Mouse (Mus musculus): ENCODE results near the gene Gm49388. TPM values are rescaled to one million over a fixed set of nuclear protein-coding genes. Genes with fewer than 3 reads are reported as not detected.

The Gm49388 gene
- polyA plus RNA-seq, 1 experiment: not detected

DNA sequence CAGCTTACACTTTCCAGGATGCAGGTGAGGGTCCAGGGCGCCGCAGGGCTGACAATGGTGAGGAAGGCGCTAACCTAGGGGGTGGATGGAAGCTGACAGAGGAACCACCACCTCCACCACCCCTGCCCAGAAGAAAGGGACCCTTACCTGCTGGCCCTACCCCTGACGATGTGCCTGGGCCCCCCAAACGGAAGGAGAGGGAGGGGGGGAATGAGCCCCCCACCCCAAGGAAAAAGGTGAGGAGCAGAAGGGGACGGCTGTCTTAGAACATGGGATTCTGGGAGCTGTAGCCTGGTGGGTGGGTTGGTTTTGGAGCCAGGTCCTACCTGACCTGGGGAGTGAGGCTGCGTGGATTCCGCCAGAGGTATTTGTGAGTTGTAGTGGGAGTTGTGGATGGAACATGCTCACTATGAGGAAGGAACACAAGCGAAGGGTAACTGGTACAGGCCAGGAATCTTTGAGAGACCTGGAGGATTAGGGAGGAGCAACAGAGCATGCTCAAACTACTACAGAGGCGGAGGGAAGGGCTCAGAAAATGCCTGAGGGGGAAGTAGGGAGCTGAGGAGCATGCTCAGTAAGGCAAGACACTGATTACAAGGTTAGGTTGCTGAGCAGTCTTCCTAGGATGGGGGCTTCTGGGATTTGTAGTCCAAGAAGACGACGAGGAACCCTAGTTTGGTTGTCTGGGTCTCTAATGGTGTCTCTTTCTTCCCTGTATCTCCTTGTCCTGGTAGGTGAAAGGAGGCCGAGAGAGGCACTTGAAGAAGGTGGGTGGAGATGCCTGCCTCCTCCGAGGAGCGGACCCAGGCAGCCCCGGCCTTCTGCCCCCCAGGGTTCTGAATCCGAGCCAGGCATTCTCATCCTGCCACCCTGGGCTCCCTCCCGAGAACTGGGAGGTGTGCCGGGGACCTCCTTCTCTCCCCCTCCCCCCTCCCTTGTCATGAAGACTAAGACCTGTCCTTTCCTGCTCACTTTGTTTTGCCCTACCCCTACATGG is 35.0 kb upstream of the Gm49388 start:
- peaks cover 20% of the 10 kb centered on the region for H3K4me1 ChIP-seq (ENCODE audit: control insufficient read depth)
- peaks cover 43% of the 10 kb centered on the region for H3K36me3 ChIP-seq (ENCODE audit: control insufficient read depth)
- H3K4me3 ChIP-seq (replicated peaks): no peak overlapping the region
- TF ChIP-seq TAL1 (IDR thresholded peaks at IDR 0.05; ENCODE audit: low read length): no peak
- TF ChIP-seq GATA1 (IDR thresholded peaks at IDR 0.05; ENCODE audit: low read length): no peak
- no peaks in the 10 kb centered on the region for H3K27me3 ChIP-seq (ENCODE audit: control insufficient read depth)
- no peaks in the 10 kb centered on the region; the same call in 1 of the 2 replicates for H3K9me3 ChIP-seq (ENCODE audit: control insufficient read depth, low read length)

DNA sequence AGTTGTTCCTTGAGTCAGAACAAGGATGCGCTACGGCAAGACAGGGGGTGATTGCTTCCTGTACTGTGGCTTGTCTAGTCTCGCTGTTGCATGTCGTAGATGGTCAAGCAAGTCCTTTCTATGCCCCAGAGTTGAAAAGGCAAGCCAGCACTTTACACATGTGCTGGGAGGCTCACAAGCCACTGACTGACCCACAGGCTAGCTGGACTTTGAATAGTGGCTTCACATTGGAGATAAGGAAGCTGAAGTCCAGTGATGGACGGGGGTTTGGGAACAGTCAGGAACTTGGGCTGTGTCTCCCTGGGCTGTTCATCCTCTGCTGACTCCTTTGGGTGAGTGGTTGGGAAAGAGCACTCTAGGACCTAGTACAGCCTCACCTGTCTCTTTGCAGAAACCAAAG is 33.8 kb upstream of the Gm49388 start:
- no peak for TF ChIP-seq GATA1 (IDR thresholded peaks at IDR 0.05; ENCODE audit: low read length)
- no peak for TF ChIP-seq TAL1 (IDR thresholded peaks at IDR 0.05; ENCODE audit: low read length)
- no peaks in the 10 kb centered on the region for H3K27me3 ChIP-seq (ENCODE audit: control insufficient read depth)

DNA sequence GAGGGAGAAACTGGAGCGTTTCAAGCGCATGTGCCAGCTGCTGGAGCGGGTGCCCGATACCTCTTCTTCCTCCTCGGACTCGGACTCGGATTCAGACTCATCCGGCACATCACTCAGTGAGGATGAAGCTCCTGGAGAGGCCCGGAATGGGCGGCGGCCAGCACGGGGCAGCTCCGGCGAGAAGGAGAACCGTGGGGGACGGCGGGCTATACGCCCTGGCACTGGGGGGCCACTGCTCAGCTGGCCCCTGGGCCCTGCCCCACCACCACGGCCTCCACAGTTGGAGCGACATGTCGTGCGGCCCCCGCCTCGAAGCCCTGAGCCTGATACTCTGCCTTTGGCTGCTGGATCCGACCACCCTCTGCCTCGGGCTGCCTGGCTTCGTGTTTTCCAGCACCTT is 33.3 kb upstream of the Gm49388 start:
- TF ChIP-seq GATA1 (IDR thresholded peaks at IDR 0.05; ENCODE audit: low read length) (no peak), TAL1 (IDR thresholded peaks at IDR 0.05; ENCODE audit: low read length) (no peak)
- Histone ChIP-seq H3K36me3 (ENCODE audit: control insufficient read depth) (peaks cover 43% of the 10 kb centered on the region), H3K27me3 (ENCODE audit: control insufficient read depth) (no peaks in the 10 kb centered on the region), H3K4me3 (replicated peaks) (no peak overlapping the region), H3K9me3 (ENCODE audit: control insufficient read depth, low read length) (no peaks in the 10 kb centered on the region; the same call in 1 of the 2 replicates), H3K4me1 (ENCODE audit: control insufficient read depth) (peaks cover 5% of the 10 kb centered on the region)

More for the DNA sequence above, 33.8 kb upstream of the Gm49388 start:
- H3K4me1 ChIP-seq (ENCODE audit: control insufficient read depth): peaks cover 9% of the 10 kb centered on the region
- H3K9me3 ChIP-seq (ENCODE audit: control insufficient read depth, low read length): no peaks in the 10 kb centered on the region; the same call in 1 of the 2 replicates
- peaks cover 43% of the 10 kb centered on the region for H3K36me3 ChIP-seq (ENCODE audit: control insufficient read depth)
- H3K4me3 ChIP-seq (replicated peaks): no peak overlapping the region

DNA sequence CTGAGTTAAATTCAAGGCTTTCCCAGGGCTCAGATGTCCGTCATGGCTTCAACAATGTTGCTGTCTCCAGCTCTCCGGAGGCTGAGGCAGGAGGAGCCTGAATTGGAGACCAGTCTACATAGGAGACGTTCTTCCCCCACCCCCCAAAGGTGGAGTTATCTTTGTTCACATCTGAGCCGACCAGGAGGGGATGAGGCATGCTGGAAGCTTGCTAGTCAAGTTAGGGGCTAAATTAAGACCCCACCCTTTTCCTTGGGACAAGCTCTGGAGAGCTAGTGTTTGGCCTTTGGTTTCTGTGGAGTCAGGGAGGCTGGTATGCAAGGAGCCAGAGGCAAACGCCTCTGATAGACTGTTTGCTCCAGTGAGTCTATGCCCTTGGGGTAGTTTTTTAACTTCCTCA is 32.2 kb upstream of the Gm49388 start:
- H3K4me3 ChIP-seq (replicated peaks): no peak overlapping the region
- H3K4me1 ChIP-seq (ENCODE audit: control insufficient read depth): peaks cover 2% of the 10 kb centered on the region
- peaks cover 44% of the 10 kb centered on the region for H3K36me3 ChIP-seq (ENCODE audit: control insufficient read depth)
- H3K9me3 ChIP-seq (ENCODE audit: control insufficient read depth, low read length): no peaks in the 10 kb centered on the region; the same call in 1 of the 2 replicates
- H3K27me3 ChIP-seq (ENCODE audit: control insufficient read depth): no peaks in the 10 kb centered on the region
- TF ChIP-seq TAL1 (IDR thresholded peaks at IDR 0.05; ENCODE audit: low read length): no peak
- no peak for TF ChIP-seq GATA1 (IDR thresholded peaks at IDR 0.05; ENCODE audit: low read length)

DNA sequence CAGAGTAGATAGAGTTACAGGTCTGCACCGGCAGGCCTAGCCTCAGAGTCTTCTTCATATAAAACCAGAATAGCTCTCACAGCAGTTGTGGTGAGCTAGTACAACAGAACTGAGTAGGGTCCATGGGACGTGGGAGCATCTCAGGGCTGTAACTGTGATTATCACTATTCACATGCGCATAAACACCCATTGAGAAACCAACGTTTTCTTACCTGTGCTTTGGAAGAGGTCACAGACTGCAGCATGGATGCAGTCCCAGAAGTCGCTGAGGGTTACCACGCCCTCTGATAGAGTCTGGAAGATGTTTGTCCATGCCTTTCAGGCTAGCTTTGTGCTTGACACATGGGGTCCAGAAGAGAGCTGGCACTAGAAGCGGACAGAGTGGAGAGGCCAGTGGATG is 31.7 kb upstream of the Gm49388 start:
- peaks cover 40% of the 10 kb centered on the region for H3K36me3 ChIP-seq (ENCODE audit: control insufficient read depth)
- TF ChIP-seq GATA1 (IDR thresholded peaks at IDR 0.05; ENCODE audit: low read length) (no peak), TAL1 (IDR thresholded peaks at IDR 0.05; ENCODE audit: low read length) (no peak)
- H3K27me3 ChIP-seq (ENCODE audit: control insufficient read depth): no peaks in the 10 kb centered on the region
- H3K9me3 ChIP-seq (ENCODE audit: control insufficient read depth, low read length): no peaks in the 10 kb centered on the region
- H3K4me1 ChIP-seq (ENCODE audit: control insufficient read depth): peaks cover 4% of the 10 kb centered on the region
- H3K4me3 ChIP-seq (replicated peaks): no peak overlapping the region

DNA sequence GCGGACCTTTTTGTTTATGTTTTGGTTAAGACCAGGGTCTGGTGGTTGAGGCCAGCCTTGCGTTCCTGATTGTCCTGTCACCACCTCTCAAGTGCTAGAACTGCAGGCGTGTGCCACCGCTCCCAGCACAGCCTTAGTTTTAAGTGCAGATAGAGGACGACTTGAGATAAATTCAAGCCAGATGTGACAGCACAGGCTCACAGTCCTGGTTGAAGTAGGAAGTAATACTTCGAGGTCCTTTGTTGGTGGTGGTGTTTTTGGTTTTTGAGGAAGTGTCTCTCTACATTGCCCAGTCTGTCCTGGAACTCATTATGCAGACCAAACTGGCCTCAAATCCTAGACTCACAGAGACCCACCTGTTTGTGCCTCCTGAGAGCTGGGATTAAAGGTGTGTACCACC is 25.7 kb upstream of the Gm49388 start:
- H3K36me3 ChIP-seq (ENCODE audit: control insufficient read depth): peaks cover 16% of the 10 kb centered on the region
- H3K27me3 ChIP-seq (ENCODE audit: control insufficient read depth): no peaks in the 10 kb centered on the region
- TF ChIP-seq TAL1 (IDR thresholded peaks at IDR 0.05; ENCODE audit: low read length) (no peak), GATA1 (IDR thresholded peaks at IDR 0.05; ENCODE audit: low read length) (no peak)
- no peaks in the 10 kb centered on the region for H3K9me3 ChIP-seq (ENCODE audit: control insufficient read depth, low read length)
- H3K4me3 ChIP-seq (replicated peaks): no peak overlapping the region
- H3K4me1 ChIP-seq (ENCODE audit: control insufficient read depth): peaks cover 19% of the 10 kb centered on the region

DNA sequence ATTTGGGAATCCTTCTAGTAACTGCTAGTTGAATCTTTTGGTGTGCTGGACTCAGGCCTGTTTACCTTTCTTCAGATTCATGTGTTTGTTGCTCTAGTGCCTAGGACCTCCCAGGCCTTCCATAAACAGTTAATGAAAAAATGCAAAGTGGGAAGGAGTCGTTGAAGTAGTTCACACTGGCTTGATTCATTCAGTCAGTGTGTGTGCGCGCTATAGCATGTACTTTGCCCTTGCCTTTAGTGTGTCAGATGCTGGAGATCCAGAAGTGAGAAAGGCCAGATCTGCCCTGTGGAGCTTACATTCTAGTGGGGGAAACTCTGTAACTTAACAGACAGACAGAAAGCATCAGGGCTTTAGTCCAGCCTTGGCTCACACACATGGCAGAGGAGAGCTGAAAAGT is 24.9 kb upstream of the Gm49388 start:
- Histone ChIP-seq H3K36me3 (ENCODE audit: control insufficient read depth) (peaks cover 14% of the 10 kb centered on the region), H3K4me1 (ENCODE audit: control insufficient read depth) (peaks cover 23% of the 10 kb centered on the region), H3K4me3 (replicated peaks) (no peak overlapping the region), H3K27me3 (ENCODE audit: control insufficient read depth) (no peaks in the 10 kb centered on the region), H3K9me3 (ENCODE audit: control insufficient read depth, low read length) (no peaks in the 10 kb centered on the region)
- no peak for TF ChIP-seq TAL1 (IDR thresholded peaks at IDR 0.05; ENCODE audit: low read length)
- no peak for TF ChIP-seq GATA1 (IDR thresholded peaks at IDR 0.05; ENCODE audit: low read length)

DNA sequence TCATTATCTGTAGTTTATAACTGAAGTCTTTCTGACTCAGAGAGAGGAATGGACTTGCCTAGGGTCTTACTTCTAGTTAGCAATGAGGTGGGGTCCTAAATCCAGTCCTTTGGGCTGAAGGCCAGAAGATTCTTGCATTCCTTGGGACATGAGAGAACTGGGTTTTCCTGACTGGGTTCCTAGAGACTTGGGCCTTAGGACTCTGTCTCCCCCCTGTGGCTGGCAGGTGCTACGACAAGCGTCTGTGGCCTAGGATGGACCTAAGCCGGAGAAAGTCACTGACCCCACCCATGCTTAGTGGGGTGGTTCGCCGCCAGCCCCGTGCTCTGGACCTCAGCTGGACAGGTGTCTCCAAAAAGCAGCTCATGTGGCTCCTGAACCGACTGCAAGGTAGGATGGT is 24.4 kb upstream of the Gm49388 start:
- Histone ChIP-seq H3K36me3 (ENCODE audit: control insufficient read depth) (peaks cover 14% of the 10 kb centered on the region), H3K9me3 (ENCODE audit: control insufficient read depth, low read length) (no peaks in the 10 kb centered on the region), H3K27me3 (ENCODE audit: control insufficient read depth) (no peaks in the 10 kb centered on the region), H3K4me3 (replicated peaks) (no peak overlapping the region), H3K4me1 (ENCODE audit: control insufficient read depth) (peaks cover 28% of the 10 kb centered on the region)
- TF ChIP-seq TAL1 (IDR thresholded peaks at IDR 0.05; ENCODE audit: low read length) (no peak), GATA1 (IDR thresholded peaks at IDR 0.05; ENCODE audit: low read length) (no peak)

DNA sequence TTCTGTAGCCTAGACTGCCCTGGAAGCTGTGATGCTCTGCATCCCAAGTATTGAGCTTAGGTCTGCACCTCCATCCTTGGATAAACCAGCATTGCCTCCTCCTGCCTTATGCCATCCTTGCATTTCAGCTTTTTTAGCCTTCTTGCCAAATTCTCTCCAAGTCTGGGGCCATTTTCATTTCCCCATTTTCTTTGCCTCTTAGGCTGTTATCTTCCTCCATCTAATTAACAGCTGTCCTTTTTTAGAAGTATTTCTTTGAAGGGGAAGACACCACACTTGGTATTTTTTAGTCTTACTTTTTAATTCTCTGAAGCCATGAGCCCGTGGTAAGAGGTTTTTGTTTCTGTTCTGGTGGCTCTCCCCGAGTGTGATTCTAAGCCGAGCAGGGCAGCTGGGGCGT is 21.8 kb upstream of the Gm49388 start:
- TF ChIP-seq GATA1 (IDR thresholded peaks at IDR 0.05; ENCODE audit: low read length) (no peak), TAL1 (IDR thresholded peaks at IDR 0.05; ENCODE audit: low read length) (no peak)
- Histone ChIP-seq H3K9me3 (ENCODE audit: control insufficient read depth, low read length) (no peaks in the 10 kb centered on the region), H3K27me3 (ENCODE audit: control insufficient read depth) (no peaks in the 10 kb centered on the region), H3K4me1 (ENCODE audit: control insufficient read depth) (peaks cover 52% of the 10 kb centered on the region), H3K4me3 (replicated peaks) (no peak overlapping the region), H3K36me3 (ENCODE audit: control insufficient read depth) (peaks cover 19% of the 10 kb centered on the region)

All from erythroblast, embryonic 14.5 days (primary cell).